Mouse (Mus musculus): Measurements from ENCODE around the gene Clec4d.
"Not testable (repeated sequence)": the region's sequence is repeated elsewhere in the genome, so short reads cannot be mapped to it uniquely, and the experiment has no call there.

Clec4d gene

GRCm38 (mm10) chr6:123261555-123262161, at the start of gene Clec4d:
TSS of gene Clec4d (plus strand) at chr6:123262111.
- peak; percentile 5 for DNase-seq

GRCm38 (mm10) chr6:123227519-123228166, 34.3 kb upstream of the Clec4d start:
- peak; percentile 3 for DNase-seq

GRCm38 (mm10) chr6:123229644-123230043, 32.3 kb upstream of the Clec4d start, which contains the start of gene Clec4n:
TSS of gene Clec4n (plus strand) at chr6:123229843.
- DNase-seq = no peak

DNA sequence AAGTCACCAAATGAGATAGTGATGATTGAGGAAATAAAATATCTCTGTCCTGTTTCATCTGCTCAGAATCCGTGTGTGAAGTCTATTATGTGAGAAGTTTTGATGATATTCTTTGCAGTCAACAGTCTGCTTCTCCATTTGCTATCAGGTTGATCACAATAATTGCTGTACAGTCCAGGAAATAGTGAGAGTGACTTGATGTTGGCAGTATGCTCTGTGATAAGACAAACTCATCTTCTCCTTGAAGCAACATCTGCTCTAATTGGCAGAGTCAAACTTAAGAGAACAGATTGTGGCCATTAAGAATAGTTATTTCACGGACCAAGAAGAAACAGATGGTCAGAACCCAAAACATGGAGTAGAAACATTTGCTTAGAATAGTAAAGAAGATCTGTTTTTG, 30.8 kb upstream of the Clec4d start:
- DNase-seq = no peak

- no peak for DNase-seq
Observed at GRCm38 (mm10) chr6:123237582-123237981, 24.3 kb upstream of the Clec4d start.

DNA sequence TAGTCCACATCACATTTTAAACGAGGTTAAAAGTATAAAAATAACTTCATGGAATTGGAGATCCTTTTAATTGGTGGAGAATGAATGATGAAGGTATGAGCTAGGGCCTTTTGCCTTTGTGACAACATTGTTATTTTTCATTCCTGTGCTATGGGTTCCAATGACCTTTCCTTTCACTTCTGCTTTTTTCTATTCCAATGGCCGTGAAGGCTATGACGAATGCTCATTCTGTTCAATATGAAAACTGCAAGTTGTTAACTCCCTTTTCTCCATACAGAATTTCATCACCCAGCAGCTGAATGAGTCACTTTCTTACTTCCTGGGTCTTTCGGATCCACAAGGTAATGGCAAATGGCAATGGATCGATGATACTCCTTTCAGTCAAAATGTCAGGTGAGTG, 17.7 kb upstream of the Clec4d start:
- DNase-seq = no peak

GRCm38 (mm10) chr6:123248862-123249261, 13.0 kb upstream of the Clec4d start:
- not testable (repeated sequence) for DNase-seq

GRCm38 (mm10) chr6:123252735-123253134, 9.2 kb upstream of the Clec4d start:
- no peak for DNase-seq

GRCm38 (mm10) chr6:123258946-123259345, 3.0 kb upstream of the Clec4d start:
- DNase-seq = no peak

DNA sequence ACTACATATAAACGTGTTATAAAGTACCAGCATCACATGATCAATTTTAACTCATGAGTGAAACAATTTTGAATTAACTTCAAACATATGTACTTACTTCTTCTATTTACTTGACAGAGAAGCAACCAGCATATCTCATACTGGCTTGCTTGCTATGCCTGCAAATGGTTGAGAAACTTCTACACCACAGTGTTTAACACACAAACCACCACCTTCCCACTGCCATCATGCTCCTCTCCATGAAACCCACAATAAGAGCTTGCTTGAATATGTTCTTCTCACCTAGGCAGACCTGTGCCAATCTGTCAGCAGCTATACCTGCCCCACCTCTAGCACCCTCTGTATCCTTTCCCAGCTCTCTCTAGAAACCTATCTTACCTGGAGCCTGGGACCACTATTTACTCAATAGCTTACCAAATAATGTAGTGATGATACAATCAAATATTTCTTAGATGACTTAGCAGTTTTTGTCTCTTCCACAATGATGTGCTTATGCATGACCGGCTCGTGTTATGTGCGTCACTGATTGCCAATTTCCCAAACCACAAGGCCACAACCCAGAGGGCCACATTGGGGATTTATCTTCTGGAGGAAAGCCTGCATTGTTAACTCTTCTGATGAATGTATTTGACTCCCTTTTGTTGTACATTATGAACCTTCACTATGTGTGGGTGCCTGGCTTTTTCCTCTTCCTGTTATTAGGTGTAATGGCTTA, 1.9 kb upstream of the Clec4d start:
- DNase-seq = no peak

DNA sequence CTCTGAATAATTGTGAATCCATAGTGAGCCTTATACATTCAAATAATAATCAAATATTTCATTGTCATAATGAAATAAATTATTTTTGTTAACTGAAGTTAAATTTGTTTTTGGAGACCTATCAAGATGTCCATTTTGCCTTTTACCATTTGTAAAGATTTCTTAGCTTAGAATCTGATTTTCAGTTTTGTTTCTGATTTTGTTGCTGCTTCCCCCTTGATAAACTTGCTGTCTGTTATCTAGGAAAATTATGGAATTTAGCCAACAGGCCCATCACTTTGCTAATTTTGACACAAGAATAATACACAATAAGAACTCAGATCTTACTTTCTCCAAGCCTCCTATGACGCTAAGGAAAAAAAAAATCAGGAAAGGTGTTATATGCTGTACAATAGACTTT, 1.0 kb upstream of the Clec4d start:
- no peak for DNase-seq

DNA sequence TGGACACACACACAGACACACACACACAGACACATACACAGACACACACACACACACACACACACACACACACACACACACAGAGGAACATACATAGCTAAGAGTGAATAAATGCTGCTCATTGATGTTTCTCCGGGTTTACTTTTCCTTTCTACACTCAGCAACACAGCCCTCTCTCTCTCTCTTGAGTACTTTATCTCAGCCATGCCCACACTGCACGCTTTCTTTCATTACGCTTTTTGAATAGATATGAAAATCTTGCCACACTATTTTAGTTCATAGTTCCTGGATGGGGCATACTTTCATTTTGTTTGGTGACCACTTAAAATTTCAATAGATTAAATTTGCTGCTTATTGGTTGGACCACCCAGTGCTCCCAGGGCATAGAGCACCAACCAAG, 2.3 kb downstream of the Clec4d start:
- DNase-seq = no peak

DNA sequence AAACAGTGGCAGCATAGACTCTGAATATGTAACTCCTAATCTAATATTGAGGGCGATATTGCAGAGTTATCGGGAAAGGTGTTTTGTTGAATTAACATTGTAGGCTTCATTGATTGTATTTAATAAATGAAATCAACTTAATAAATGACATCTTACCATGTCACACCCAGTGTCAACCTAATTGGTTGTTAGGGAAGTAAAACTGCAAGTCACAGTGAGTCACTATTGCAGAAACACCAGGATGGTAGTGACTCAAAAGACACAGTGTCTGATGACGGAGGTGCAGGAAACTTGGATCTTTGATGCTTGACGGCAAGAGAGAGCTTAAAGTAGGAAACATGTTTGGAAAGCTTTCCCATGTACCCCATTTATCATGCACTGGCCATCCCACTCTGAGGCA, 3.9 kb downstream of the Clec4d start:
- no peak for DNase-seq

DNA sequence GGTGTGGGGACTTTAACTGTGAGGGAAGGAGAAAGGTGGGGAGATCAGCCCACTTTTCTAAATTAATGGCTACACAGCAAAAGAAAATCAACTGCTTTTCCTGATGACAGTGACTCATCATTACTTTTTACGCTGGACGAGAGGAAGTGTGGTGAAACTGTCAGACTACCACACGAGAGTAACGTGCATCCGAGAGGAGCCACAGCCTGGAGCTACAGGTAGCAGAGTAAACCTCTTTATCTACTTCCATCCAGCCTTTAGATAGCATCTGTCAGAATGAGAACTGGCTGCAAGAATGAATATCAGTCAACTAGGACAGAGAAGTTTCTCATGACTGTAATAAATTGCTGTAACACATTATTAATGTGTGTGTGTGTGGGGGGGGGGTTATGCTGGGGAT, 5.0 kb downstream of the Clec4d start:
- DNase-seq = no peak

DNA sequence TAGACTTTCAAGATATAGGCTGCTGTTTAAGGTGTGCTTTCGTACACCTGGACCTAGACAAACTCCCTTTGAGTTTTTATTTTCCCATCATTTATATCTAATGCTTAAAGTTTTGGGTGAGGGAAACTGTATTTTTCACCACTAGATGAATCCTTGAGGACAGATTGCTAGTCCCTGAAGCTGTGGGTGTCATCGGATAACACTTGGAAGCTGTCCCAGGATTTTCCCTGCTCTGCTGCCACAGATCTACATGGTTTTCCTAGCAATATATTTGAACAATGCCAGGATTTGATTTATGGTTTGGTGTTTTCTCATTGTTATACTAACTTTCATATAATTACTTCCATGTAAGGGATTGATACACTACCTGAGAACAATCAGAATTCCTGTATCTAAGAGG, 17.5 kb downstream of the Clec4d start:
- no peak for DNase-seq

GRCm38 (mm10) chr6:123286311-123286710, 24.4 kb downstream of the Clec4d start:
- DNase-seq = no peak

DNA sequence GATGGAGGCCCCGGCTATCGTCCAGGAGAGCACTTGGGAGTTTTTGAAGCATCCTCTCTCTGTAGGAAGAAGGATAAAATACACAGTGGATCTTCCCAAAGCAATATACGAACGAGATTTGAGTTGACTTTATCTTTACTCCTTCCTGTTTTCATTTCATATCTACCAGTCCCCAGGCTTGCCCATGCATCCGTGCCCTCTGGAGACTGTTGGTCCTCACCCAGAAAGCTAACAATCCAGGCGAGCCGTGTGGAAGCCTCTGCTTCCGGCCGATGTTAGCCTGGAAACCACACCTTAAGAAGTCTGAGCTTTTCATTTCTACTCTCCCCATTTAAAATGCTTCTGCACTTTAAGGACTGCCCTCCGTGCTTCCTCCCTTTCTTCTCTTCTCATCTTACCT, 27.0 kb downstream of the Clec4d start:
- DNase-seq = no peak

GRCm38 (mm10) chr6:123289753-123290152, 27.8 kb downstream of the Clec4d start, which contains the start of gene Clec4e:
TSS of gene Clec4e (minus strand) at chr6:123289870.
- no peak for DNase-seq

DNA sequence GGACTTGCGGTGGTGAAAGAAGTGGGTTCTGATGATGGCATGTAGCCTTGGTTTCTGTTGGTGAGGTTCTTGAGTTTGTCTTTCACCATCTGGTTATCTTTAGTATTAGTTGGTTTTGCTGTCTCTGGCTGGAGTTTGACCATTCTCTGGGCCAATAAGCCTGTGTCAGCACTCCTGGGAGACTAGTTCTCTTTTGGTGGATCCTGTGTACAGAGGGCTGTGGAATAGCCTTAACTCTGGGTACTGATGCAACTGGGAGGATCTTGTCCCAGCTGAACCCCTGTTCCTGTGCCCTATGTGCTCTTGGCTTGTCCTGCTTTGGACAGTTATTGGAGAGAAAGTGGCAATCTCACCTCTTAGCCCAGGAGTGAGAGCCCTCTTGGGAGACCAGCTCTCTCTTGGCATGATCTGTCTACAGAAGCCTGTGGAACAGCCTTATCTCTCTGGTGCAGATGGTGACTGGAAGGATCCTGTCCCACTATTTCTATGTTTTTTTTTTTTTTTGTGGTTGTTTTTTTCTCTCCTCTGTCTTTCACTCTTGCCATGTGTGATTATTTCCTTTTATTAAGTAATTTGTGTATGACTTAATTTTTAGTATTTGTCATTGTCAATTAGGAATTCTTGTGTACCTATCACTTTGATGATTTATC, 31.0 kb downstream of the Clec4d start:
- DNase-seq = no peak

GRCm38 (mm10) chr6:123293509-123293908, 31.6 kb downstream of the Clec4d start:
- not testable (repeated sequence) for DNase-seq

- no peak for DNase-seq
Observed at GRCm38 (mm10) chr6:123296687-123297086, 34.8 kb downstream of the Clec4d start.

GRCm38 (mm10) chr6:123306315-123306714, 44.4 kb downstream of the Clec4d start:
- DNase-seq = not testable (repeated sequence)

GRCm38 (mm10) chr6:123308033-123308432, 46.1 kb downstream of the Clec4d start, which contains the start of gene Vmn2r19:
TSS of gene Vmn2r19 (plus strand) at chr6:123308333.
- no peak for DNase-seq

Measured in kidney, adult 9 months (tissue).